Mouse (Mus musculus) liver, embryonic 14.5 days (tissue): Measurements from ENCODE around the gene Msmb.

Source experiments
- CTCF ChIP-seq: IDR thresholded peaks from 2 replicates; pipeline ENCODE4 v1.5.1; 2016; ENCODE audit warnings: antibody characterized with exemption, low read depth, control low read depth
- EP300 ChIP-seq: IDR thresholded peaks from 2 replicates; pipeline ENCODE4 v1.6.1; 2016; ENCODE audit warnings: antibody characterized with exemption, low read depth

GRCm38 (mm10) chr14:32164173-32165051 is 22.6 kb downstream of the Msmb start:
- no peak for TF ChIP-seq CTCF
- no peak for TF ChIP-seq EP300
